Mouse (Mus musculus): ENCODE measurements around the gene Gm17455. TPM values are rescaled to one million over a fixed set of nuclear protein-coding genes. Genes with fewer than 3 reads are reported as not detected.

Gene Gm17455
- polyA plus RNA-seq, 1 experiment = not detected

DNA sequence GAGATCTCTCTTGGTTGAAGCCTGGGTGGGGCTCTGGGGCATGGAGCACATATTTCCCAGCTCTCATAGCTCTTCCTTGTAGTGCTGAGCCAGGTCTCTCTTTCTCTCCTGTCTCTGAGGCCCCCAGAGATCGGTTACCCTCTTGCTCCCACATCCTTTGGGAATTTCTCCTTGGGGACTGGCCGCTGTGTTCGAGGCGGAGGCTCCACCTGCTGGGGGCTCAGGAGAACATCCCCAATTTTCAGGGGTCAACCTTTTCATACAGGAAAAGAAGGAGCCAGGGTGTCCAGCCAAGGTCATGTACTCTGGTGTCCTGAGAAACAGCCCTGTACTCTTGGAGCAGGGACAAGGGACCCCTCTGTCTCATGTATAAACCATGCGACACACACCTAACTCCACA is 12.3 kb downstream of the Gm17455 start:
- Histone ChIP-seq H3K27ac (ENCODE audit: insufficient read depth, low read length) (no peak overlapping the region), H3K4me1 (ENCODE audit: control insufficient read depth, insufficient read depth, low read length) (no peaks in the 10 kb centered on the region), H3K4me3 (ENCODE audit: insufficient read depth, low read length) (no peak overlapping the region)
- no peak for TF ChIP-seq POLR2A (IDR thresholded peaks at IDR 0.05; ENCODE audit: low read depth, low read length)
- TF ChIP-seq CTCF (IDR thresholded peaks at IDR 0.05; ENCODE audit: borderline replicate concordance, insufficient read depth, low read length) = peak; percentile 34; the same call in 1 of the 2 replicates

DNA sequence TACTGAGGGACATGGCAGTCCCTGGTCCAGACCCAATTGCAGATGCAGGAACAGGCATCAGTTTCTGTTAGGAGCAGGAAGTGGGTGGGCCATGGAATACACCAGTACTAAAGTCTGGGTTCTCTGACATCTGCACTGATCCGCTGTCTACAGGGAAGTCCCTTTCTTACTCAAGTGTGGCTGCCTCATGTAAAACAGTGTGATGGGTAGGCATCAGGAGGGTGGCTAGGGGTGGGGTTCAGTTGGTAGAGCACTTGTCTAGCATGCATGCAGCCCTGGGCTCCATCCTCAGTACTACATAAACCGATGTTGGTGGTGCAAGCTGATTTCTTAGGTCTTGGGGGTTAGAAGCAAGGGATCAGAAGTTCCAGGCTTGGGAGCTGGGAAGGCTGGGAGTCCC is 14.2 kb downstream of the Gm17455 start:
- Histone ChIP-seq H3K4me1 (ENCODE audit: control insufficient read depth, insufficient read depth, low read length) (peaks cover 2% of the 10 kb centered on the region; the same call in 1 of the 2 replicates), H3K27ac (ENCODE audit: insufficient read depth, low read length) (no peak overlapping the region), H3K4me3 (ENCODE audit: insufficient read depth, low read length) (no peak overlapping the region)
- TF ChIP-seq POLR2A (IDR thresholded peaks at IDR 0.05; ENCODE audit: low read depth, low read length) = no peak
- TF ChIP-seq CTCF (IDR thresholded peaks at IDR 0.05; ENCODE audit: borderline replicate concordance, insufficient read depth, low read length) = no peak

DNA sequence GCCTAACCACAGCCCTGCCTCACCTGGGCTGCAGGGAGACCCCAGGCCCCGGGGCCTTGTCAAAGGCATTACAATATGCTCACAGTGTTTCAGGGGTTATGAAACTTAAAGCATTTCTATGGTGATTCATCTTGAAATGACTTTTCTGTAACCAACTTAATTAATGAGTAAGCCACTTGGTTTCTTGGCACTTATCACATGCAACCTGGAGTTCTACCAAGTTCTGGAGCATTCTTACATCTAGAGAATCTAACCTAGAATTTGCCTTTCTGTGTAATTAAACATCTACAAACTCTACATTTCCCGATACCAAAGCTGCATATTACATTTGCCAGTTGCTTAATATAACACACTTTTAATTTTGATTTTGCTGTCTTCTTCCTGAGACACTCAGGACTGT is 17.5 kb downstream of the Gm17455 start:
- no peak for TF ChIP-seq POLR2A (IDR thresholded peaks at IDR 0.05; ENCODE audit: low read depth, low read length)
- TF ChIP-seq CTCF (IDR thresholded peaks at IDR 0.05; ENCODE audit: borderline replicate concordance, insufficient read depth, low read length) = no peak
- Histone ChIP-seq H3K4me1 (ENCODE audit: control insufficient read depth, insufficient read depth, low read length) (peaks cover 2% of the 10 kb centered on the region; the same call in 1 of the 2 replicates), H3K27ac (ENCODE audit: insufficient read depth, low read length) (no peak overlapping the region), H3K4me3 (ENCODE audit: insufficient read depth, low read length) (no peak overlapping the region)

DNA sequence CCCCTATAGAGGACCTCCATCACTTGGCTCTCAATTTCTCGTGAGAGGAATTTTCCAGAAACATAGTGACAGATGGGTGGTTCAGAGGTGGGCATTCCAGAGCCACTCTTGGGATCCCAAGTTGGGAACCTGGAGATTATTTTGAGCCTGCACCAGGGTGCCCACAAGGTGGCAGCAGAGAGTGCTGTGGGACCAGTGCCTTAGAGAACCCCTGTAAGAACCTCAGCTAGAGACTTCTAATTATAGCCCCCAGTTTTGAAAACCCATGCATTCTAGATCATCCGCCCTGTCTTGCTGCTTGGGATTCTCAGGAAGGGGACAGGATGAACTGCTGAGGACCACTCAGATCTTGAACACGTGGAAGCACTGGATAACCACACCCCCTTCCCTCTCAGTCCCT is 18.6 kb downstream of the Gm17455 start:
- no peak for TF ChIP-seq POLR2A (IDR thresholded peaks at IDR 0.05; ENCODE audit: low read depth, low read length)
- TF ChIP-seq CTCF (IDR thresholded peaks at IDR 0.05; ENCODE audit: borderline replicate concordance, insufficient read depth, low read length) = peak; percentile 64; the same call in 1 of the 2 replicates
- no peak overlapping the region for H3K27ac ChIP-seq (ENCODE audit: insufficient read depth, low read length)
- peaks cover 2% of the 10 kb centered on the region; the same call in 1 of the 2 replicates for H3K4me1 ChIP-seq (ENCODE audit: control insufficient read depth, insufficient read depth, low read length)
- H3K4me3 ChIP-seq (ENCODE audit: insufficient read depth, low read length) = no peak overlapping the region

DNA sequence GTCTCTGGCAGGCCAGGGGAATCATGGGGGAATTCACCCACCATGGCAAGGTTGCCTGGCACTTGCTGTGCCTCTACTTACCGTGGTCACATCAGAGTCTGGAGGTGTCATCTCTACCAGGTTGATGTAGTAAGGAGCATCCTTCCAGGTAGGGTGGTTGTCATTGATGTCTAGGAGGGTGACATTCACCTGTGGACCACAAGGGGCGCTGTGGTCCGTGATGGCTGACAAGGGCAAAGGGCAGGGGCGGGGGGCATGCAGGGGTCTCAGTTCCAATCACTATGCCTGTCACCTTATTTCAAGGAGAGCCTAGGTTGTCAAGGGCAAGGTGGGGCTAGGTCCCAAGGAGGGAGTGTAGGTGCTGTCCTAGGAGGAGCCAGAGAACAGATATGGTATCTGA is 20.1 kb downstream of the Gm17455 start:
- Histone ChIP-seq H3K27ac (ENCODE audit: insufficient read depth, low read length) (no peak overlapping the region), H3K4me1 (ENCODE audit: control insufficient read depth, insufficient read depth, low read length) (peaks cover 2% of the 10 kb centered on the region; the same call in 1 of the 2 replicates), H3K4me3 (ENCODE audit: insufficient read depth, low read length) (no peak overlapping the region)
- TF ChIP-seq CTCF (IDR thresholded peaks at IDR 0.05; ENCODE audit: borderline replicate concordance, insufficient read depth, low read length) (peak; percentile 58; the same call in 1 of the 2 replicates), POLR2A (IDR thresholded peaks at IDR 0.05; ENCODE audit: low read depth, low read length) (no peak)

DNA sequence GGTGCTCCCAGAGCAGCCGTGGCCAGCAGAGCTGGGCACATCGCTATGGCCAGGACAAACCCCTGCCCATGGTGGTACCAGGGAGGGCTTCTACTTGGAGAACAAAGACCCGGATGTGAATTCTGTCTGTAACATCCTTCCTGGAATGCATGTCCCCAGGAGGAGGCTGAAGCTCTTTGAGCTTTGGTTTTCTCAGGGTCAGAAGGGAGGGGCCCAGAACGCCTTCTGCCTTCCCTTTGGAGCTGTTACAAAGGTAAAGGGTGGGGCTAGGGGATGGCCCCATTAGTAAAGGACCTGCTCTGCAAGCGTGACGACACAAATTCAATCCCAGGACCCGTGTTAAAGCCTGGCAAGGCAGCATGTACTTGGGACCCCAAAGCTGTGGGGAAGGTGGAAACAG is 23.2 kb downstream of the Gm17455 start:
- Histone ChIP-seq H3K4me3 (ENCODE audit: insufficient read depth, low read length) (no peak overlapping the region), H3K4me1 (ENCODE audit: control insufficient read depth, insufficient read depth, low read length) (no peaks in the 10 kb centered on the region), H3K27ac (ENCODE audit: insufficient read depth, low read length) (no peak overlapping the region)
- no peak for TF ChIP-seq CTCF (IDR thresholded peaks at IDR 0.05; ENCODE audit: borderline replicate concordance, insufficient read depth, low read length)
- no peak for TF ChIP-seq POLR2A (IDR thresholded peaks at IDR 0.05; ENCODE audit: low read depth, low read length)

DNA sequence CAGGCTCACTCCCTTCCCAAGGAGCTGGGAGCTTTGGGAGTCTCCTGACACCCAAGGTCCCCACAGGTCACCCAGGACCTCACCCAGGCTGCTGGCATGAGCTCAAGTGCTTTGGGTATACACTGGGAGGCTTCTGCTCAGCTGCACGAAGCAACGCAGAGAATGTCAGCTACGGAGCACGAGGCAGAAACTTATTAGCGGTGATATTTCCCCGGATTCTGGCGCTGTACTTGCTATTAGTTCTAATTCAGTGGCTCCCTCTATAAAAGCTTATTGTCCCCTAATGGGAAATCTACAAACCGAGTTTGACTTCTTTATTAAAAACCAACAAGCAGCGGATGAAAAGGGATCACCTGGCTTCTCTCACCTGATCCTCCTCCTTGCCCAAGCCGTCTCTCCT is 30.5 kb downstream of the Gm17455 start:
- Histone ChIP-seq H3K27ac (ENCODE audit: insufficient read depth, low read length) (no peak overlapping the region), H3K4me1 (ENCODE audit: control insufficient read depth, insufficient read depth, low read length) (no peaks in the 10 kb centered on the region), H3K4me3 (ENCODE audit: insufficient read depth, low read length) (no peak overlapping the region)
- no peak for TF ChIP-seq POLR2A (IDR thresholded peaks at IDR 0.05; ENCODE audit: low read depth, low read length)
- no peak for TF ChIP-seq CTCF (IDR thresholded peaks at IDR 0.05; ENCODE audit: borderline replicate concordance, insufficient read depth, low read length)

DNA sequence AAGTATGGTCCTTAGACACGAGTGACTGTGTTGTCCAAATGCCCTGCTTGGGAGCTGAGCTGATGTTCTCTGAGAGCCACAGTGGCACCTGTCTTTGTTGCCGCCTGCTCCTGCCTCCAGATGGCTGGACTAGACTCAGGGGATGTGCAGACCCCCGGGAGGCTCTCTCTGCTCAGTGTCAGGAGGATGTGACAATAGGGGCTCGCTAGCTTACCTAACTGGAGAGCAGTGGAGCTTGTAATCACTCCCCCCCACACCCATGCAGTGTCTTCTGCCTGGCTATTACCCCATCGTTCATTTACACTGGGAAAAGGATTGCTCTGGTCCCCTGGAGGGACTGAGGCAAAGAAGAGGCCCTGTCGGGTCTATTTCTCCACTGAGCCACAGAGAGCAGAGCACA is 31.1 kb downstream of the Gm17455 start:
- no peaks in the 10 kb centered on the region for H3K4me1 ChIP-seq (ENCODE audit: control insufficient read depth, insufficient read depth, low read length)
- H3K27ac ChIP-seq (ENCODE audit: insufficient read depth, low read length) = no peak overlapping the region
- TF ChIP-seq POLR2A (IDR thresholded peaks at IDR 0.05; ENCODE audit: low read depth, low read length) (no peak), CTCF (IDR thresholded peaks at IDR 0.05; ENCODE audit: borderline replicate concordance, insufficient read depth, low read length) (no peak)
- H3K4me3 ChIP-seq (ENCODE audit: insufficient read depth, low read length) = no peak overlapping the region

DNA sequence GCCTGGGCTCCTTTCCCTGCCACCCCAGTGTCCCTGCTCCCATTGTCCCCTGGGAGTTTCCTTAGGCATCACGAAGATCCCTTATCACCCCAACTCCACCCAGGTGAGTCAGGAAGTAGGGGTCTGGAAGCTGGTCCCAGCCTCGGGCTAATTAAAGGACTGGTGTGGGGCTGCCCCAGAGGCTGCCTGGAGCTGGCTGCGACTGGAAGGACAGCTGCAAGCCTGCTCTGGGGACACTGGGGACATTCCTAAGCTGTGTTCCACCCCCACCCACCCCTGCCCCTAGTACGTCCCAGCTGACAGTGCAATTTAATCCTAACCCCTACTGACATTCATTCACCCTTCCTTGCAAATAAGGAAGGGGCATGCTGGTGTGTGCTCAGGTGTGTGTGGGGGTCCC is 33.2 kb downstream of the Gm17455 start:
- TF ChIP-seq POLR2A (IDR thresholded peaks at IDR 0.05; ENCODE audit: low read depth, low read length) (no peak), CTCF (IDR thresholded peaks at IDR 0.05; ENCODE audit: borderline replicate concordance, insufficient read depth, low read length) (no peak)
- no peak overlapping the region for H3K27ac ChIP-seq (ENCODE audit: insufficient read depth, low read length)
- no peak overlapping the region for H3K4me3 ChIP-seq (ENCODE audit: insufficient read depth, low read length)
- no peaks in the 10 kb centered on the region for H3K4me1 ChIP-seq (ENCODE audit: control insufficient read depth, insufficient read depth, low read length)

DNA sequence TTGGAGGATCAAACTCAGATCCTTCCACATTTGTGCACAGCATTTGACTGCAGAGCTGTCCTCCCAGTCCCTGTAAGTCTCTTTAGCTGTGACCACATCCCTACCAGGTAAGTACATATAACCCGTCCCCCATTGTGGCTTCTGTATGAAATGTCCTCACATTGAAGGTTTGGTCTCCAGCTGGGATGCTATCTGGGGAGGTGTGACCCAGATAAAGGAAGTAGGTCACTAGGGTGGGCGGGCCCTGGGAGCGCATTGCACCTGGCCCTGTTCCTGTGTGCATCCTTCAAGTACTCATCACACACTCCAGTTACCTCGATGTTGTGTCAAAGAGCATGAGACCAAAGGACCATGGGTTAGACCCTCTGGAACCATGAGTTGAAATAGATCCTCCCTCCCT is 42.8 kb downstream of the Gm17455 start:
- no peak for TF ChIP-seq CTCF (IDR thresholded peaks at IDR 0.05; ENCODE audit: borderline replicate concordance, insufficient read depth, low read length)
- no peak for TF ChIP-seq POLR2A (IDR thresholded peaks at IDR 0.05; ENCODE audit: low read depth, low read length)
- no peak overlapping the region for H3K27ac ChIP-seq (ENCODE audit: insufficient read depth, low read length)
- H3K4me3 ChIP-seq (ENCODE audit: insufficient read depth, low read length) = no peak overlapping the region
- H3K4me1 ChIP-seq (ENCODE audit: control insufficient read depth, insufficient read depth, low read length) = no peaks in the 10 kb centered on the region

DNA sequence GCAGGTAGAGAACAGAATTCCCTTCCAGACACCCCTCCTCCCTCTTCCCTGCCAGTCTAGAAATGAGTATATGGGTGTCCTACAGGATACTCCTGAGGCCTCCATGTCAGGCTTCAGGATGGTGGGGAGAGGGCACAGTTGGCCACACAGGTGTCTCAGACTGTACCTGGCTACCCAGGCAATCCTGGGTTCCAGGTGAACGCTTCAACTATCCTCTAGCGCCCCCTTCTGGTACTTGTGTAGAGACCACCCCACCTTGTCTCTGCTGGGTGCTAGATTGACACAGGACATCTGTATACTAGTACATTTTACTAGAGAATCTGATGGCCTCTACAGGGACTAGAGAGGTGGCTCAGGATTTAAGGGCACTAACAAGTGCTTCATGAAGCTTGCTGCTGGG is 43.6 kb downstream of the Gm17455 start:
- Histone ChIP-seq H3K4me1 (ENCODE audit: control insufficient read depth, insufficient read depth, low read length) (no peaks in the 10 kb centered on the region), H3K27ac (ENCODE audit: insufficient read depth, low read length) (no peak overlapping the region), H3K4me3 (ENCODE audit: insufficient read depth, low read length) (no peak overlapping the region)
- no peak for TF ChIP-seq CTCF (IDR thresholded peaks at IDR 0.05; ENCODE audit: borderline replicate concordance, insufficient read depth, low read length)
- TF ChIP-seq POLR2A (IDR thresholded peaks at IDR 0.05; ENCODE audit: low read depth, low read length) = no peak
